Mouse (Mus musculus) spleen, adult 2 months (tissue): ENCODE data around the gene Olig2.

ENCODE experiments used
- CTCF ChIP-seq: fragments of 200-500 bp; IDR thresholded peaks from 2 replicates; pipeline ENCODE4 v1.5.1; 2011; ENCODE audit warnings: mild to moderate bottlenecking, inconsistent platforms; ENCODE audit not compliant: insufficient read depth, insufficient read length, insufficient replicate concordance; ENCODE audit errors: extremely low read depth
- POLR2A ChIP-seq: fragments of 200-500 bp; IDR thresholded peaks from 2 replicates; pipeline ENCODE4 v1.6.1; 2011; ENCODE audit warnings: low read depth, low read length, inconsistent platforms

GRCm38 (mm10) chr16:91260861-91261260, 35.6 kb downstream of the Olig2 start:
- no peak for TF ChIP-seq CTCF
- no peak for TF ChIP-seq POLR2A
